Mouse (Mus musculus) hindbrain, postnatal 0 days (tissue): ENCODE data around the gene Iqce. TPM values are rescaled to one million over a fixed set of nuclear protein-coding genes. Genes with fewer than 3 reads are reported as not detected.

ENCODE experiments used
- ATAC-seq: fragments of 200-750 bp; cut with Nextera tagmentation; 2 replicates; pipeline ENCODE4 v1.8.0; 2017; ENCODE audit warnings: mild to moderate bottlenecking, moderate TSS enrichment, moderate library complexity
- DNase-seq: peaks from one replicate; pipeline ENCODE4 v3.0.0-alpha.2; 2015; ENCODE audit warnings: low spot score
- H3K27ac ChIP-seq: fragments of 300-500 bp; sonication (generic); 2 replicates; pipeline ENCODE4 v1.5.1; 2014; ENCODE audit warnings: mild to moderate bottlenecking
- H3K27me3 ChIP-seq: fragments of 300-500 bp; sonication (generic); 2 replicates; pipeline ENCODE4 v1.6.1; 2014; ENCODE audit warnings: low read length, mixed read lengths; ENCODE audit not compliant: insufficient read depth
- H3K36me3 ChIP-seq: fragments of 300-500 bp; sonication (generic); 2 replicates; pipeline ENCODE4 v1.6.1; 2014; ENCODE audit warnings: low read length, mixed read lengths; ENCODE audit not compliant: insufficient read depth
- H3K4me1 ChIP-seq: fragments of 300-500 bp; sonication (generic); 2 replicates; pipeline ENCODE4 v1.6.1; 2014; ENCODE audit warnings: antibody characterized with exemption, low read length, mixed read lengths; ENCODE audit not compliant: insufficient read depth
- H3K4me2 ChIP-seq: fragments of 300-500 bp; sonication (generic); 2 replicates; pipeline ENCODE4 v1.6.1; 2014; ENCODE audit warnings: low read depth, mild to moderate bottlenecking, low read length, moderate library complexity, mixed read lengths
- H3K4me3 ChIP-seq: fragments of 300-500 bp; sonication (generic); 2 replicates; pipeline ENCODE4 v1.5.1; 2014; ENCODE audit warnings: low read length
- H3K9ac ChIP-seq: fragments of 300-500 bp; sonication (generic); replicated peaks from 2 replicates; pipeline ENCODE4 v1.6.1; 2014; ENCODE audit warnings: mild to moderate bottlenecking, low read length, moderate library complexity, mixed read lengths
- H3K9me3 ChIP-seq: fragments of 300-500 bp; sonication (generic); 2 replicates; pipeline ENCODE4 v1.6.1; 2016; ENCODE audit warnings: low read length, mixed read lengths
- CTCF ChIP-seq: IDR thresholded peaks from 2 replicates; pipeline ENCODE4 v1.5.1; 2016; ENCODE audit warnings: antibody characterized with exemption, control low read depth, low read depth
- WGBS: fragments of 180-500 bp; shearing (Covaris S2); extraction: QIAGEN DNeasy Blood & Tissue Kit; methylation state at CpG from one replicate; pipeline ENCODE4 v1.1.7; 2014; 5-methylcytosine and 5-hydroxymethylcytosine counted together
- polyA plus RNA-seq: library from polyadenylated mRNA; unstranded; fragments of >200 nt; fragmentation: Nextera tagmentation; extraction: Ambion mirVana; gene quantifications from 2 replicates; pipeline ENCODE4 v1.2.1, GENCODE M21; 2015
- total RNA-seq: library from RNA; depleted of rRNA; stranded (reverse); fragments of >200 nt; gene quantifications from 2 replicates; pipeline ENCODE4 v1.2.3, GENCODE M21; 2014; rRNA removed

Iqce gene
- total and polyA plus RNA-seq, 2 experiments from 2014 or later, result 22.1 to 43.1 TPM

DNA sequence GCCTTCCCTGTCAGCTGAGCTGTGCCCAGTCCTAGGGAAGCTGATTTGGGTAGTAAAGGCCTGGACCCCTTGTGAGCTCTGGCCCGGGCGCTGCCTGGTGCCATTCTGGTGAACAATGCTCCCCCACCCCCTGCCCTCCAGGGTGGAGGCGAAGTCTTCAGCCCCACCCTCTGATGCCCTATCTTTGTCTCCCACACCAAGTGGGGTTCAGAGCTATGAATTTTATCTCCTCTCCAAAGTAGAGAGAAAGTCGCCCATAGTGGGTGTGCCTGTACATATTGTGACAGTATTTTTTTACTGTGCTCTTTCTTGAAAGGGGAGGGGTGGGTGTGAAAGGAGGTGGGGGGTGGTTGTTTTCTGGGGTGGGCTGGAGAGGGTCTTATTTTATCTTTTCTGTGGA, 87.3 kb downstream of the Iqce start:
- H3K4me1 ChIP-seq, result peaks cover 11% of the 10 kb centered on the region
- no peaks in the 10 kb centered on the region for H3K9me3 ChIP-seq
- no peak for TF ChIP-seq CTCF
- H3K27ac ChIP-seq, result no peak overlapping the region
- H3K27me3 ChIP-seq, result no peaks in the 10 kb centered on the region
- 0 out of 2 replicates have a peak, but pooled peaks cover 4% of the 10 kb centered on the region for H3K36me3 ChIP-seq
- ATAC-seq (no peak), DNase-seq (no peak)
- WGBS, result 75% methylated on average over 4 of the region's 4 CpGs
- no peak overlapping the region for H3K4me2 ChIP-seq
- H3K4me3 ChIP-seq, result no peak overlapping the region
- H3K9ac ChIP-seq, result no peak overlapping the region

DNA sequence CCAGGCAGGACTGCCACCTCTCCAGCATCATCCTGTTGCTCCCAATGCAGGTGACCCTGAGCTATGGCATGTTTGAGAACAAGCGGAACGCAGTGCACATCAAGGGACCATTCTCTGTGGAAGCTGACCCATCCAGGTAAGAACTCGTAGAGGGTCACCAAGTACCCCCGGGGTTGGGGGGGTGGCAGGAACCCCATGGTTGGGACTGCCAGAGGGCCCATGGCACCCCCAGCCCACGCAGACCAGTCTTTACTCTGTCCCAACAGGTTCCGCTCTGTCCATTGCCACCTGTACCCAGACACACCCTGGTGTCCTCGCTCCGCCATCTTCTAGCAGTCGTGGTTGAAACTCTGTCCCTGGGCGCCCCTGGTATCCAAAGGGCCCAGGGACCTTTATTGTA, 88.0 kb downstream of the Iqce start:
- ATAC-seq, result no peak

DNA sequence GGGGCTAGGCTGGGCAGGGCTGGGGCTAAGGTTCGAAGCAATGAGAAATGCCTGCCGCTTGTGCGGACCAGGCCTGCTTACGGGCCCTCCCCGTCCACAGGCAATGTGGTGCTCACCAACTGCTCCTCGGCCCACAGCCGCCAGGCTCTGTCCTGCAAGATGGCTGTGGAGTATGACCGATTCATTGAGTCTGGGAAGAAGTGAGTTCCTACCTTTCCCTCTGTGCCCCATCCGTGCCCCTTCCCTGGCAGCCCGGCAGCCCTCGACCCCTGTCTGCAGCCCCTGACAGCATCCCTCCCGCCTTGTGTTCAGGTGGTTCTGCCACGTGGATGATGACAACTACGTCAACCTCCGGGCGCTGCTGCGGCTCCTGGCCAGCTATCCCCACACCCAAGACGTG, 90.0 kb downstream of the Iqce start:
- Histone ChIP-seq H3K4me1 (peaks cover 11% of the 10 kb centered on the region), H3K4me2 (peak overlapping the region; percentile 80), H3K36me3 (0 out of 2 replicates have a peak, but pooled peaks cover 4% of the 10 kb centered on the region), H3K27ac (peak overlapping the region; percentile 83; the same call in 1 of the 2 replicates), H3K27me3 (peaks cover 5% of the 10 kb centered on the region; the same call in 1 of the 2 replicates), H3K9ac (peak overlapping the region; percentile 53; the same call in 1 of the 2 replicates), H3K4me3 (peak overlapping the region; percentile 62), H3K9me3 (no peaks in the 10 kb centered on the region)
- DNase-seq (no peak), ATAC-seq (no peak)
- TF ChIP-seq CTCF, result no peak
- 34% methylated on average over 18 of the region's 18 CpGs for WGBS

More for the DNA sequence above, 88.0 kb downstream of the Iqce start:
- DNase-seq, result no peak
- no peak overlapping the region for H3K9ac ChIP-seq
- H3K4me3 ChIP-seq, result no peak overlapping the region
- peaks cover 11% of the 10 kb centered on the region for H3K4me1 ChIP-seq
- 94% methylated on average over 10 of the region's 10 CpGs for WGBS
- H3K4me2 ChIP-seq, result no peak overlapping the region
- H3K27me3 ChIP-seq, result no peaks in the 10 kb centered on the region
- no peak for TF ChIP-seq CTCF
- H3K9me3 ChIP-seq, result no peaks in the 10 kb centered on the region
- H3K27ac ChIP-seq, result no peak overlapping the region
- H3K36me3 ChIP-seq, result 0 out of 2 replicates have a peak, but pooled peaks cover 4% of the 10 kb centered on the region

Other genes with a start within 250 kb of the Iqce start
- 9.8 and 22.7 TPM in 2 replicates for gene Chst12, start 196.8 kb downstream of the Iqce start, total RNA-seq
- gene Chst12, start 196.8 kb downstream of the Iqce start, polyA plus RNA-seq, result 19.1 and 22.0 TPM in 2 replicates
- gene Grifin, start 137.3 kb downstream of the Iqce start, total RNA-seq, result not detected in 2 replicates
- 0.25 and 0.32 TPM in 2 replicates for gene Grifin, start 137.3 kb downstream of the Iqce start, polyA plus RNA-seq
- gene Lfng, start 95.1 kb downstream of the Iqce start, total RNA-seq, result 81.4 and 112 TPM in 2 replicates
- gene Lfng, start 95.1 kb downstream of the Iqce start, polyA plus RNA-seq, result 29.7 and 35.1 TPM in 2 replicates
- gene Ttyh3, start 53.3 kb downstream of the Iqce start, total RNA-seq, result 253 and 260 TPM in 2 replicates
- 53.5 and 60.3 TPM in 2 replicates for gene Ttyh3, start 53.3 kb downstream of the Iqce start, polyA plus RNA-seq
- gene Brat1, start 2.6 kb upstream of the Iqce start, total RNA-seq, result 44.6 and 46.7 TPM in 2 replicates
- 17.9 and 18.1 TPM in 2 replicates for gene Brat1, start 2.6 kb upstream of the Iqce start, polyA plus RNA-seq
- gene Amz1, start 21.7 kb upstream of the Iqce start, total RNA-seq, result 11.8 and 12.6 TPM in 2 replicates
- 9.4 and 9.7 TPM in 2 replicates for gene Amz1, start 21.7 kb upstream of the Iqce start, polyA plus RNA-seq
- gene Gna12, start 128.1 kb upstream of the Iqce start, total RNA-seq, result 201 and 208 TPM in 2 replicates
- 32.8 and 35.9 TPM in 2 replicates for gene Gna12, start 128.1 kb upstream of the Iqce start, polyA plus RNA-seq